Mouse (Mus musculus): ENCODE results near the gene Carmil1.

Carmil1 gene

DNA sequence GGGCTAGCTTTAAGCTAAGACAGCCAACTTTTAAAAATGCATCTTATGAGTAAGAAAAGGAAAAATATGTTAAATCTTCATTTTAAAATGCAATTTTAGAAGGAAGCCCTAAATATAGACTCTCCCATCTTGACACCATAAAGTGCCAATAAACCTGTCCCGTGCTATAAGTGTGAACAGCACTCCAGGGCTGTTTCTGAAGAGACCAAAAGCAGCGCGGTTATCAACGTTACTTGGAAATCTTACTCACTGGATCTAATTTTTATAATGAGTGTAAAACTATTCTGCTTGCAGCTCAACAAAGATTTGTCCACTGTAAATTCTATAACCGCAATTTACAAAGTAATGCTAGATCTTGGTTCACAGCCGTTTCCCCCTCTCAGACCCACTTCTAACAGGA, 232.0 kb downstream of the Carmil1 start:
- DNase-seq (ENCODE audit: low spot score in 2 of 2) = no peak

DNA sequence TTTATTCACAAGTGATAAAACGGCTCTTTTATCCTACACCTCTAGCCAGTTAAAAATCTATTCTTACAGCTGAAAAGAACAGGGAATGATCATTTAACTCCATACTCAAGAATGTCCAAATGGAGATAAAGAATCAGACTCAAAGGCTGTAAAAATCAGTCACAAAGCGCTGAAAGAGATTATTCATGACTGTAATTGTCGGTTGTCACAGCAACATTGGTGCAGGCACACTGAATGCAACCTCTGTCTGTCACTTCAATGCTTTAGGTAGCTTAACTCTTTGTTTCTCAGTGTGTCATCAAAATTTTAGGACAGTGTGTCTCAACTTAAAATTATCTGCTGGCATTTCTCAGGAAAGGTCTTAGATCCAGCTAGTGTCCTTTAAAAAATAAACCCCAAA, 235.3 kb downstream of the Carmil1 start:
- DNase-seq (ENCODE audit: low spot score in 2 of 2) = no peak

DNA sequence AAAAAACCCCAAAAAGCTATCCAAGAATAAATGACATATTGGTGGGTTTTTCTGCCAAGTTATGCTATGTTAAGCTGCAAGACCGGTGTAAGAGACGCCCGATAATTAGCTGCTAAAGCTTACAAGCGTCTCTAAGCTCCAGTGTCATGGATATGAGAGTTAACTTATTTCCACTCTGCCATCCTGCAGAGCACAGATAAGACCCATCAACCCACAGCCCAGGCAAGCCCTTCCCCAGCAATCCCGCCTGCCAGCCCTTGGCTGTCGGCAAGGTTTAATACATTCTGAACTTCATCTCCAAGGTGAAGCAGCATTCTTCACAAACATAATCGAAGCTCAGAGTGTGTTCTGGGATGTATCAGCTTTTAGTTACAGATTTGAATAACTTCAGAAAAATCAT, 240.4 kb downstream of the Carmil1 start:
- no peak for DNase-seq (ENCODE audit: low spot score in 2 of 2)

GRCm38 (mm10) chr13:24037502-24037901, 243.1 kb downstream of the Carmil1 start:
- DNase-seq (ENCODE audit: low spot score in 2 of 2) = no peak

DNA sequence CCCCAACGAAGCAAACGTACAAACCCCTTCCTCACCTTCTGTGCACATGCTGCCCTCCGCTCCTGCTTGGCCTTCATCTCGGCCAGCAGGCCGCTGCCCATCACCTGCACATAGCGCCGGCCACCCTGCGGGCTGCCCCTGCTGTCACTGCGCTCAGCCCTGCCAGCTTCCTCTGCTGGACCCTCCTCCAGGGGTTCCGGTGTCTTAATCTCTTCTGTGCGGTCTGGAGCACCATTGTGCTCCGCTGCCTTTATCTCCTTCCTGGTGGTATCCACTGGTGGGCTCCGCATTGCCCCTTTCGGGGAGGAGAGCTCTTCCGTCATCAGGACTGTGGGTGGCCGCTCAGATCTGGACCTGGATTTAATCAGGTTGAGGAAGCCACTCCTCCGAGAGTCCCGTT, 244.4 kb downstream of the Carmil1 start:
- DNase-seq (ENCODE audit: low spot score in 2 of 2) = no peak

- DNase-seq (ENCODE audit: low spot score in 2 of 2) = no peak
These were observed 253.1 kb downstream of the Carmil1 start for GRCm38 (mm10) chr13:24027191-24028170.

DNA sequence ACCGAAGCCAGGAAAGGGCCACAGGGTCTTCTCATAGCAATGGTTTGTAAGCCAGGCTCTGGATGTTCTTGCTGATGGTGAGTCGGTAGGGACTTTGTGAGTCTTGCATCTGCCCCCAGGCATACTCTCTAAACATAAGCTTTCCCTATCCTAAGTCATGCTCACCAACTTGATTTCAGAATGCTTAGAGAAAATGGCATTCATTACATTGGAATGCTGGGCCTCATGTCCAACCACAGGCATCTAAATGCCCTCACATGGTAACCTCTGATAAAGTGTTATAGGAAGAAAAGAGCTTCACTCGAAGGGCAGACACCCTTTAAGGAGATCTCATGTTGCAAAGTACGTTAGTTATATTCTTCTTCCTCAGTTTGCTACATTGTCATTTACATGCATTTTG, 262.1 kb downstream of the Carmil1 start:
- DNase-seq (ENCODE audit: low spot score in 2 of 2) = no peak

GRCm38 (mm10) chr13:24005528-24005927, 275.1 kb downstream of the Carmil1 start:
- no peak for DNase-seq (ENCODE audit: low spot score in 2 of 2)

- no peak for DNase-seq (ENCODE audit: low spot score in 2 of 2)
These were observed 278.8 kb downstream of the Carmil1 start for GRCm38 (mm10) chr13:24001797-24002196.

GRCm38 (mm10) chr13:24001081-24001480, 279.5 kb downstream of the Carmil1 start:
- no peak for DNase-seq (ENCODE audit: low spot score in 2 of 2)

GRCm38 (mm10) chr13:23998826-23999225, 281.8 kb downstream of the Carmil1 start:
- no peak for DNase-seq (ENCODE audit: low spot score in 2 of 2)

DNA sequence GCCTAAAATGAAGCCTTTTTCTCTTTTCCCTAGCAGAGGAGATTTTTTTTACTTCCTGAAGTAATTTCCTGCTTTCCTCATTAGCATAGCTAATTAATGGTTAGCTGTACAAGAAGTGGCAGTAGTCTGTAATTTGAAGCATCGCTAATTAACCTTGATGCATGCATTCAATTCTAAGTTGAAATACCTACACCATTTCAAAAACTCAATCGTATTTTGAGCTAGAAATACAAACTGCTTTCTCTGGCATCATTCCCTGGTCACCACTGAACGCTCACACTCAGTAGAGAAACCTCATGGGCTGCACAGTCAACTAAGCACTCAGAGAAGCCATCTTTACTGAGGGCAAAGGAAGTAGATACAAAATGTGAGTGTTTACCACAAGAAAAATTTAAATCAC, 285.8 kb downstream of the Carmil1 start:
- no peak for DNase-seq (ENCODE audit: low spot score in 2 of 2)

DNA sequence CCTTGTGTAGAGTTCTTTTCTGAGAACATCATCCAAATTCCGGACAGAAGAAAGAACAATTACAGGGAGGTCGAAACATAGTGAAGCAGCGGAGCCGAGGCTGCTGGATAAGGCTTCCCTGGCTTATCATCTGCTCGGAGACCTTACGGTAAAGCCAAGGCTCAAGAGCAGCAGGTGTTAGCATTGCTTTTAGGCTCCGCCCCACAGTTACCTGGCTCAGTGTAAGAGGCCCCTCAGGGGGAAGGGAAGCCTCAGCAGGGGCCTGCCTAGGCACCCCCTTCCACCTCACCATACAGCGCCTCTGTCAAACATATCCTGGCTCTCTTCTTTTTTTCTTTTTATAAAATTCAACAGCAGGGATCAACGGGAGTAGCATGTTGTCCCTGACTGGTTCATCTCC, 286.6 kb downstream of the Carmil1 start:
- no peak for DNase-seq (ENCODE audit: low spot score in 2 of 2)

GRCm38 (mm10) chr13:23990928-23991327, 289.7 kb downstream of the Carmil1 start, which contains the start of gene Scgn:
Gene Scgn, minus strand, starts transcription at chr13:23991214.
- DNase-seq (ENCODE audit: low spot score in 2 of 2) = no peak

- no peak for DNase-seq (ENCODE audit: low spot score in 2 of 2)
These were observed 290.1 kb downstream of the Carmil1 start for GRCm38 (mm10) chr13:23990451-23990850.

- no peak for DNase-seq (ENCODE audit: low spot score in 2 of 2)
These were observed 295.5 kb downstream of the Carmil1 start for GRCm38 (mm10) chr13:23985130-23985529.

GRCm38 (mm10) chr13:23972271-23972670, 308.3 kb downstream of the Carmil1 start:
- DNase-seq (ENCODE audit: low spot score in 2 of 2) = no peak

DNA sequence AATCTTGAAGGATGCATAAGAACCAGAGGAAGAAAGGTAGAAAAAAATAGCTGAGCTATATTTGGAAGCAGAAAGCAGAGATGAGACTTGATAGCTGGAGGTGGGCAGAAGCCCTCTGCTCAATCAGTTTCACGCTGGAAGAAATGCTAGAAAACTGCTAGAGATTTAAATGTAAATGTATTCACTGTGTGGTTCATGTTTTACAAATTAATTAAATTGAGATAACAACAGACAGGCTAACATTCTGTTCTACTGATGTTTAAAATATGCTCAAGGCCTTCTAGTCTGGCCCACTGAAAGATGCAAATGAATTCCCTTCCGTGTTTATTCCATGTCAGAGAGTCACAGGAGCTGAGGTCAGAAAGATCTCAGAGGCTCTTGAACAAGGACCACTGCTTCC, 308.7 kb downstream of the Carmil1 start:
- no peak for DNase-seq (ENCODE audit: low spot score in 2 of 2)

GRCm38 (mm10) chr13:23964909-23965308, 315.7 kb downstream of the Carmil1 start:
- no peak for DNase-seq (ENCODE audit: low spot score in 2 of 2)
